Mouse (Mus musculus): ENCODE results near the gene Masp1. TPM values are rescaled to one million over a fixed set of nuclear protein-coding genes. Genes with fewer than 3 reads are reported as not detected.

Gene Masp1
- total RNA-seq (2023), result not detected

DNA sequence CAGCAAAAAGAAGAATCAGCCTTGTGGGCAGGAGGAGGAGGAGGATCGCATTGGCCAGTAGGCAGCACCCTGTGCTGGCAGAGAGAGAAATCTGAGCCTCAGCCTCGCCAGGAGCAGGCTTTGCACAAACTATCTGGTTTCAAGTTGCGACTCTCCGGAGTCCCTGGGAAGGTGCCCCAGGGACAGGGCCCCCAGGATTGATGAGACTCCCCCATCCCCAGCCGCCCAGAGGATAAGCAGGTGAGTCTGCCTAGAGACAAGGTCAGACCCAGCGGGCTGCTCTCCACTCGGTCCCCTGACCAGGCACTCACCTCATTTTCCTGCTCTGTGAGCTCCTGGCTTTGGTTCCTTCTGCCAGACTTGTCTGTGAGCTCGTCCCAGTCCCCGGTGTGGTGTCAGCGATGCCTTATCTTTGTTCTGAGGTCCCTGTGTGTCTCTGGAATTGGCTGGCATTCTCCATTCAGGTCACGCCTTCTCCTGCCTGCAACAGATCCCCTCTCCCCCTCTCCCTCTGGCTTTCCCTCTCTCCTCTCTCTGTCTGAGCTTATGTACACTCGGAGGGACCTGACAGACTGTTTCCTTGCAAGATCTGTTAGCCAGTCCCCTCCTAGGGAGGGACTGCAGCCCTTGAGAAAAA lies at the start of gene Masp1, which contains the start of gene Rtp4:
Gene Masp1 (minus strand): TSS at position 581 of the 637 bp plus-strand sequence.
Gene Rtp4 (plus strand): TSS at position 57 of the 637 bp plus-strand sequence.

DNA sequence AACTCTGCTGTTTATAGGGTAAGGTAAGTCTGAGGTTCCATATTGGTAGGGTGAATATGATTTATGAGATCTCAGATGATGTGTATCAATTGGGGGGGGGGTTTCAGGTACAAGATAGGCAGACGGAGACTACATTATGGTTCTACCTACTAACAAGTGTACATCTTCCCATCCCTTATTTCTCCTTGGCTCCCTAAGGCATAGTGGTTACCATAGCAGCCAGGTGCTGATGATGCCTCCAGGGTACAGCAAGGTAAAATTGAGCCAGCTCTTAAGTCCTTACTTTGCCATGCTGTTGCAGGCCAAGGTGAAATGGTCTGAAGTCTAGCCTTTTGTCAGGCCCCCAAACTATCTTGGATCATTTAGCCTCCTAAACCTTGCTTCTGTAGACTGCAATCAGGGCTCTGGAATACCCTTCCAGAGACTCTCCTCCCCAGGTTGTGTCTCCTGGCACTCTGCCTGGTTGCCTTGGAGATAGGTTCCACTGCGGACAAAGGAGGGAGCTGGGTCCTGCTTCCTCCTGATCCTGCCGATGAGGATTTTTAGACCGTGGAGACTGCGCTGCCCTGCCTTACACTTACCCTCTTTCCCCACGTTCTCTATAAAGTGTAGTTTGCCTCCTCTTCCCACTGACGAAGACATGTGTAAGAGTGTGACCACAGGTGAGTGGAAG lies 91.8 kb downstream of the Masp1 start, which contains the start of gene Rtp1:
Gene Rtp1 (plus strand): TSS at position 487 of the 673 bp plus-strand sequence.

Other genes with a start within 250 kb of the Masp1 start
- not detected for gene Rtp1, start 91.7 kb downstream of the Masp1 start, total RNA-seq (2023)
- gene Rtp4, start 524 bp downstream of the Masp1 start, total RNA-seq (2023), result 23.4 TPM